Mouse (Mus musculus): ENCODE results near the gene Dnmt3a. TPM values are rescaled to one million over a fixed set of nuclear protein-coding genes. Genes with fewer than 3 reads are reported as not detected.

Gene Dnmt3a
- polyA plus RNA-seq, 2 experiments from 2014 or later = 27.3 to 27.4 TPM

DNA sequence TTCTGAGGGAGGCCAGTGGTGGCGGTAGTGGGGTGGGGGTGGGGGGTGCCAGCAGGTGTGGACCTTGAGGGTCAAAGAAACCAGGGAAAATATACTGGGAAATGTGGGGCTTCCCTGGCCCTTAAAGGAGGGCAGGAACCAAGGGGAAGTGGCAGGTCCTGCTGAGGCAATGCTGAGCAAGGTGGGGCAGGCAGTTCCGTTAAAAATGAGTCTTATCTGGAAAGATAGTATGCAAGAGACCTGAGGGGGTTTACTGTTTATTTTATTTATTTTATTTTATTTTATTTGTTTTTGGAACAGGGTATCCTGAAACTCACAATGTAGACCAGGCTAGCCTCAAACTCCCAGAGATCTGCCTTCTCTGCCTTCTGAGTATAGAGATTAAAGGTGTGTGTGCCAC is 50.9 kb downstream of the Dnmt3a start:
- ATAC-seq = no peak

DNA sequence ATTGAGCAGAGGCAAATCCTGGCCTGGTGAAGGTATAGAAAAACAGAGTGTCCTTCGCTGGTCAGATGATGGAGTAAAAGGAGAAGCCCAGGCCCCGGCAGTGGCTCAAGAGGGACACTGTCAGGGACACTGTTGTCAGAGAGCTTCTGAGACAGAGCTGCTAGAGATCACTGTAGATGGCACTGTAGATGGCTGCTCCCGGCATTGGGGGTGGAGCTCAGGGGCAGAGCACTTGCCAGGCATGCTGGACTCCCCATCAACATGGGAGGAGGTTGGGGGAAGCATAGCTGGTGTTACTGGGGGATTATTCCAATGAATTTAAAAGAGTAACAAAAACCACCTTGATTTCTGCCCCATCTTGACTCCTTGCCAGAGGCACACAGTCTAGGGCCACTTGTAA is 51.4 kb downstream of the Dnmt3a start:
- ATAC-seq = no peak

DNA sequence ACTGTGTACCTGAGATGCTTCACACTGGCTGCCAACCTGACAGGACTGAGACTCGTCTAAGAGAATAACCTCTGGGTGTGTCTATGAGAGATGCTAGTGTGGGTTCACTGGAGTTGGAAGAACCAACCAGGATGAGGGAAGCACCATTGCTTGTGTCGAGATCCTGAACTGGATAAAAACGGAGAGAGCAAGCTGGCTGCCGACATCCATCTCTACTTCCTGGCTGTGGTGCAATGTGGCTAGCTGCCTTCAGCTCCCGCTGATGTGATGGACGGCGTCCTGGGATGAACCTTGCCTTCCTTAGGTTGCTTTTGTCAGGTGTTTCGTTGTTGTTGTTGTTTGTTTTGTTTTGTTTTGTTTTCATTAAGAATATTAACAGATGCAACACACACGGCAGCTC is 52.0 kb downstream of the Dnmt3a start:
- ATAC-seq = no peak

DNA sequence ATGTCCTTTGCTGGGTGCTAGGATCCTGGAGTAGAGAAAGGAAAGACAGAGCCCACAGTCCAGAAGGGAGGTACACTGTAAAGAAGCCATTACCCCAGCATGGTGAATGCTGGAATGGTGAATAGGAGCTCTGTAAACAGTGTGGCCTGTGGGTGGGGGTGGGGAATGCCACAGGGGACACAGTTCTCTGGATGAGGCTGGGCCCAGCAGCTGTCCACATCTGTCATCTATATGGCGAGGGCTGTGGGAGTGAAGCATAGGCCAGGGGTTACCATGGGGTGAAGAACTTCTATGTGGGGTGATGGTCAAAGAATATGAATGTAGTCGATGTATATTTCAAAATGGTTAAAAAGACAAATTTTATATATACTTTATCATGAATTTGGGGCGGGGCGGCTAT is 52.9 kb downstream of the Dnmt3a start:
- ATAC-seq = no peak

DNA sequence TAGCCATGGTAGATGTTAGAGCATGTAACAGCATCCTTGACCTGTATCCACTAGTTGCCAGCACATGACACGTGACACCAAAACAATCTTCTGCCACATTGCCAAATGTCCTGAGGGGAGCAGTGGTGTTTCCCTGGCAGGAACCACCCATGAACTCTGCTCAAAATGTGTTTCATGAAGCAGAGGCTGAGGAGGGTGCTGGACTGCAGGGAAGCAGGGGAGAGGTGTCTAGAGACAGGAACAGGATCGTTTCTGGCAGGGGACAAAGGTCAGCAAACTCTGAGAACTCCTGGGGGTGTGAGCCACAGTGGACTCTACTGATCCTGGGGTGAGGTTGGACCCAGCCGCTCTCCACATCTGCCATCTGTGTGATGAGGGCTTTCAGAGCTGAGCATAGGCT is 53.7 kb downstream of the Dnmt3a start:
- no peak for ATAC-seq

DNA sequence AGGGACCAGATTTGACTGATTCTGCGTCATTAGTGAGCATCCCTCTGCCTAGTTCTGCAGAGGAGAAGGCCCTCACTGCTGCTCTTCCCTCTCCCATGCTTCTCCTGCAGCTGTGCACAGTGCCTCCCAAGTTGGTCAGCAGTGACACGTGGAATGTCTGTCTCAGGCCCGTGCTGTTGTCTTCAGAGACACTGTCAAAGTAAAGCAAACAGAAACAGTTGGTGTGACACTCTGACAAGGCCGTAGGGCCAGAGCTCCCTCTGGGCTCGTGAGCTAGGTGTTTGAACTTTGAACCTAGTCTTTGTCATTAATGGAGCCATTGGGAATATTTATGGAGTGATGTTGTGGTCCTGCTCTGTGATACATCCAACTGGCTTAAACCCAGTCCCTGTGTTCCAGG is 54.2 kb downstream of the Dnmt3a start:
- no peak for ATAC-seq

DNA sequence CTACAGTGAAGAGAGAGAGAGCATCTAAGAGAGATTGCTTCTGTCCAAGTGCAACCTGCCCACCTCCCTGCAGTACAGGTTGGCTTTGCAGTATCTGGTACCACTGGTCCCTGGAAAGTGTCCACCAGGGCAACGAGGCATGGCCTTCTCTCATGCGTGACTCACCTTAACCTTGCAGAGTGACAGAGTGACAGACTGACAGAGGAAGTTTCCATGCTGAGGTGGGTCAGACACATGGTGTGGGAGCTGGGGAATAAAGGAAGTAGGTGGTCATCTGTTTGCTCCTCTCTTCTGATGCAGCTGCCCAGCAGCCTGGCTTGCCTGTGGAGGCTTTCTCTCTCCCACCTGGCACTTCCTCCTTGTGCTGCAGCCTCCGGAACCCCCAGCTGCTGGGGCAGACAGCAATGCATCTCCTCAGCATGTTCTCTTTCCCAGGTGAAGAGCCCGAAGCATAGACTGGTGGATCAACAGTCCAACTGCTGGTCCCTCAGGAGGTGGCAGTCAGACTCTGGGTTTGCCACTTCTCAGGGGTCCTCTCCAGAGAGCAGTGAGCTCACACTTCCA is 55.9 kb downstream of the Dnmt3a start:
- ATAC-seq = peak; percentile 28

DNA sequence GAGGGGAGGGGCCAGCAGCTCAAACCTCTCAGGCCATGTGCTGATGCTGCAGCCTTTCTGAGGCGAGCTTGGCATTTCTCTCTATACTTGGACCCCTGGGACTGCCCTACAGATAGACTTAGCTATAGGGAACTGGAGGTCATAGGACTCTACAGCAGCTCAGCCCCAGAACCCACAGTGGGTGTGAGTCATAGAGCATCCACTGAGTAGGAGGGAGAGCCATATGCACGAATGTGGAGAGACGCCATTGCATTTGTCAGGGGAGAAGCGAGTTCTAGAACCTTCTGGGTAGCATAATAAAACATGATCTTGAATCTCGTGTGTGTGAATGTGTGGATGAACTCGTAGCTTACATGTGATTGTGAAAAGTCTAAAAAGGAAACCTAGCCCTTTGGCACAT is 56.4 kb downstream of the Dnmt3a start:
- peak; percentile 32 for ATAC-seq

DNA sequence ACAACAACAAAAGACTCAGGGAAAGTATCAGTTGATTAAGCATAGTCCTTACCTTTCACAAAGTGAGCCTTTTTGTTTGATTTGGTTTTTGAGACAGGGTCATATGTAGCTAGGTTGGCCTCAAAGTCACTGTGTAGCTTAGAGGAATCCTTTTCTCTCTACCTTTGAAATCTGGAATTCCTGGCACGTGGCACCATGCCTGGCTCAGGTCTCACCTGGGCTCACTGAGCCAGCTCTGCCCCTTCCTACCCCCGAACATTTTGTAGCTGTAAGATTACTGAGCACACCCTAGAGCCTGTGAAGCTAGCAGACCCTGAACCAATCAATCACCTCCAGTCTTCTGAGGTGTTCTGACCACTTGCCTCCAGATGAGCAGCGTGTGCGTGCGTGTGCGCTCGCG is 58.4 kb downstream of the Dnmt3a start:
- no peak for ATAC-seq

DNA sequence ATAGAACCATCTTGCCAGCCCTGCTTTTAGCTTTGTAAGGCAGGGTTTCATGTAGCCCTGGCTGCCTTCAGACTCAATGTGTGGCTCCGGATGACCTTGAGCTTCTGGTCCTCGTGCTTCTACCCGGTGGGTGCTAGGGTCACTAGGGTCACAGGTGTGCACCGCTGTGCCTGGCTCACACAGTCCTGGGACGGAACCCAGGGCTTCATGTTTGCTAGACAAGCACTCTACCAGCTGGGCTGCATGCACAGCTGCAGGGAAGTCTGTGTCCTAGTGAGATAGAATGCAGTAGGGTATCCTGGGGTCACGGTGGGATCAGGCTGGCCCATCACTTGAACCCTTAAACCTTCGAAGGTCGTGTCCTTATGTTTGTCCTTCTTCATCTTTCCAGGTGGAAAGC is 59.8 kb downstream of the Dnmt3a start:
- ATAC-seq = no peak

DNA sequence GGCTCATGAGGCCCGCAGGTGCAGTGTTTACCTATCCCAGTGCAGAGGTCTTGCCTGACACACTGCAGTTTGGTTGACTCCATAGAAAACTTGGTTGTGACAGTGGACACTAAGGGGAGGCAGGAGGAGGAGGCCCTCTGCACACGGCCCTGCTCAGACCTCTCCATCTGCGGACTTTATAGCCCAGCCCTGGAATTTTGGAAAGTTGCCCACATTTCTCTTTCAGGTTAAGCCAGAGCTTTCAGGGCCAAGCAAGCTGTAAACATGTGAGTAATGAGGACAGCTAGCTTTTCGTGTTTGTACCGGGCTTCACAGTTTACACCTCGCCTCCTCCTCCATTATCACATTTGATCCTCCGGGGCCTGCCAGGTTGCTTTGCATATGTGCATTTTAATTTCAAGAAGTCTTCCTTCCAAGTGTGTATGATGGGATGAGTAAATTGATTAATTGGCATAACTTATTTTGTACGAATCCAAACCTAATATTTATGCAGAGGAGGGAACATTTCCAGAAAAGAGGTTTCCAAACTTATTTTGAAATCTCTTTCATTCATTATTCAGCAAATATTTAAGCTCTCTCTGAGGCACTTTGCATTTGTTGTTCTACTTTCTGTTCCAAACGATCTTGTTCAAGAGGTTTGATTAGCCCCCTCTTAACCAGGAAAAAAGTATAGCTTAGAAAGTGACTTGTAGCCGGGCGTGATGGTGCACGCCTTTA is 61.0 kb downstream of the Dnmt3a start:
- no peak for ATAC-seq

DNA sequence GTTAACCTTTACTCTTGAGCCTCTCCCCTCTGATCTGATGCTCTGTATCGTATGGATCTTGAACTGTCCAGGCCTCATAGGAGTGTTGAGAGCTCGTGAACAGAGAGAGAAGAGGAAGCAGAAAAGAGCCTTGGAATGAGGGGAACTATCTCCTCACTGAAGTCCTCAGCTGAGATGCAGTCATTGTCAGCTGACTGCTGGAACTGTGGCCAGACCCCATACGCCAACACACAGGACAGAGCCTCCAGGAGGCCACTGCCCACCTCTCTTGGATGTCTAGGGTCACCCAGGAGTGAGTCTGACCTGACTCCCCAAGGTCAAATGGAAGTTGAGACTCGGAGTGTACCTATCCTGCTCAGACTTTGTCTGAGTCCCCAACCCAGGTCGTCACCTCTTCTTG is 62.3 kb downstream of the Dnmt3a start:
- no peak for ATAC-seq

DNA sequence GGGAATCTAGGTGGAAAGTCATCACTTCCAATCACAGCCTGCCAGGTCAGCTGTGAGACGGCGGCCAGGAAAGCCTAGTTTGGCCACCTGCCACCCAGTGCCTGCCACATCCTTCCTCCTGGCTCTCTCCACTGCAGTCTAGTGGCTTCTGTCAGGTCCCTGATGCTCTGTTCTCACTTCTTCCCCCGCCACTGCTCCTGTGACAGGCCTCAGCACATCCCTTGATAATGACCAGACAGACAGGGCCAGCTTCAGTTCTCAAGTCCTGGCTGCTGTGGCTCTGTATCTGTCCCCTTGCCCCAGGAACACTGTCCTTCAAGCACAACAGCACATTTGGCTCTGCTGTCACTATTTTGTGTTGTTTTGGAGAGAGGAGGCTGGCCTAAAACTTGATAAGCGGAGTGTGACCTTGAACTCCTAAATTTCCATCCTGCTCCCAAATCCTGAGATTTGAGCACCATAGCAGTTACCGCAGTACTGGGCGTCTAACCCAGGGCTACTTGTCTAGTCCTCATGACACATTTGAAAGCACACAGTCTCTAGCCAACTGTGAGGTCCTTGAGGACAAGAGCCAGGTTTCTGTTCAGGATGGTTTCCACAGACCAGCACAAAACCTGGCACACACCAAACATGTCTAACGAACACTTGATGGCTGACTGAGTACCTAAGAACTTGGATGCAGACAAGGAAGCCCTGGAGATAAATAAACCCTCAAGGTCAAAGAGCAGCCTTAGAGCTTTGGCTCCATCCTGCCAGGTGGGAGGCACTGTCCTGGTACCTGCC is 63.1 kb downstream of the Dnmt3a start:
- no peak for ATAC-seq

DNA sequence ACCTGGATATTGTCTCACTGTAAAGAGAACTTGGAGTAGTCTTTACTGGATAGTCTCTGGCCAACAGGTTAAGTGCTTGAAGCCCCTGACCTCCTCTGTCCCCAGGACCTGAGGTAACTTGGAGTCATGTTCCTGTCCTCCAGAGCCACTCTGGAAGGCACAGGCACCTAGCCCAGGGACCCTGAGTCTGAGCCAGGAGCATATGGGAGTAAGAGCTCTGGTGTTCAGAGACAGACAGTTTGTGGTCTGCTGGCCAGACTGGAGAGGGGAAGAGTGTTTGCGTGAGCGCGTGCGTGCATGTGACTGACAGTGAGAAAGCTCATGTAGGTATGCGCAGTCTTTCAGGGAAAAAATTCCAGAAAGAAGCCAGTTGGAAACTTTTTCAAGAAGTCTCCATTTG is 64.2 kb downstream of the Dnmt3a start:
- ATAC-seq = no peak

DNA sequence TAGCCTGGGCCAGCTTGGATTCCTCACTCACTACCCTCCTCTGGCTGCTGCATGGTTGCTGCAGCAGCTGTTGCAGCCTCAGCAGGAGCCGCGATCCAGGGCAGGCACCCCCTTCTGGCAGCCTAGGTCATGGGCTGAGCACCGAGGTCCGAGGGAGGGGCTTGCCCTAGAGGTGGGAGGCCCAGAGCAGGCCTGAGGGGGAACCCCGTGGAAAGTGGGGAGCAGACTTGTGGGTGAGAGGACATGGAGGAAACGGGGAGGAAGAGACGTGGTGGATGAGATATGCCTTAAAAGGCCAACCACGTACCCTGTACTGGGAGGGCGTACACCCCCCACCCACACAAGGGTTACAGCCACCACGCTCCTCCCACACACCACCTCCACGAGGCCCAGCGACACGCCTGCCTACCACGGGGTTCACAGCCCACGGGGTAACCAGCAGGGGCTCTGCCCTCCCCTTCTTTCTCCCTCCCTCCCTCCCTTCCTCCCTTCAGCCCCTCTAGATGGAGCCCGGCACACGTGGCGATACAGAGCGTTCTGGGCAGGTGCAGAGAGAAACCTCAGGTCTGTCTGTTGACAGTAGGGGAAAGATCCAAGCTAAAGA is 65.2 kb downstream of the Dnmt3a start:
- peak; percentile 77 for ATAC-seq

DNA sequence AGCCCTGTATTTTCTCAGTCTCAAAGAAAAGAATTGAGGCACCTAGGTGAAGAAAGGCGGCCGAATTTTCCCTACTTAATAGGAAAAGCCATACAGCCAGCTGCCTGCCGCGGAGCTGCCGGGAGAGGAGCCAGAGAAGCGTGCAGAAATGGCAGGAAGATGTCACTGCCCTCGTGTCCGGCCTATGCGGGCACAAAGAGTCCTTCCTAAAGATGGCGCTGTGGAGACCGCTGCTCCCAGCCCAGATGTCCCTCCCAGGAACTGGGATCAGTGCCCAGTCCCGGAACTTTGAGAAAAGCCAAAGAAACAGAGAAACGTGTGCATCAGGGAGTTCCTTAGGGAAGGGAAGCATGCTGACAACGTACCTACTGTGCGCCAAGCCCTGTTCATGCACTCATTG is 65.8 kb downstream of the Dnmt3a start:
- no peak for ATAC-seq

DNA sequence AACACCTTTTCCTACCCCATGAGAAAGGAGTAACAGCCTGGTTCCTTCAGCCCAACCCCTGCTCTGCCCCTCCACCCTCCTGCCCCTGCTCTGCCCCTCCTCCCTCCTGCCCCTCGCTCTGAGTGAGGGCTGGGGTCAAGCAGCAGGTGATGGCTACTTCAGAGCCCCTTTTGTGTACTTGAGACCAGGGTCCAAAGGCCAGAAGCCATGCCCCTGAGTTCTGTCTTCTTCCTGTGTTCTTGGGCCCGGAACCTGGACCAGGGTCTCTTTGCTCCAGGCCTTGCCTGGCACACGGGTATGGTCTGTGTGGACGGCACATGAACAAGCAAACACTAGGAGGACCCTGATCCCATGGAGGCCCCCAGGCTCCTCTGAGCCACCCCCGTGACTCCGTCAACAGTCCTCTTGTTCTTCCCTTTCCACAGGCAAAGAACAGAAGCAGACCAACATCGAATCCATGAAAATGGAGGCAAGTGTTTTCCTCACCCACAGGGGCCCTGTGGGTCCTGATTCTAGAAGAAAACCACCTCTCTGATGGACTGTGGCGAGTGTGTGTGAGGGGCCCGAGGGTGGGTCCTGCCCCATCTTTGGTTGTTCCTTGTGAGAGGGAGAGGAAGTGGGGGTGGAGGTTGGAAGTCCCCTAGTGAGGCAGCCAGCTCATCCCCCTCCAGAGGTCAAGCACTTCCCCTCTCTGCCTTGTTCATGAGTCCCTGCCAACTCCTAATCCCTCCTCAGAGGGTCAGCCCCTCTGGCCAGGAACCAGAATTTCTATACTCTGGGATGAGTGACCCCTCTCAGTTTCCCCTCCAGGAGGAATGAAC is 66.8 kb downstream of the Dnmt3a start:
- ATAC-seq = peak; percentile 14

DNA sequence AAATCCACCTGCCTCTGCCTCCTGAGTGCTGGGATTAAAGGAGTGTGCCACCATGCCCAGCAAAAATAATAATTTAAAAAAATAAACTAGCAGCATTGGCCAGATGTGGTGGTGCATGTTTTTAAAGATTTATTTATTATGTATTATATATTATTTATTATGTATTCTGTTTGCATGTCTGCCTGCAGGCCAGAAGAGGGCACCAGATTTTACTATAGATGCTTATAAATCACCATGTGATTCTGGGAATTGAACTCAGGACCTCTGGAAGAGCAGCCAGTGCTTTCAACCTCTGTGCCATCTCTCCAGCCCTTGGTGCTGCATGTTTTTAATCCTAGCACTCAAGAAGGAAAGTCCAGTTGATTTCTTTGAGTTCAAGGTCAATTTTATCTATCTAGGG is 69.7 kb downstream of the Dnmt3a start:
- no peak for ATAC-seq

DNA sequence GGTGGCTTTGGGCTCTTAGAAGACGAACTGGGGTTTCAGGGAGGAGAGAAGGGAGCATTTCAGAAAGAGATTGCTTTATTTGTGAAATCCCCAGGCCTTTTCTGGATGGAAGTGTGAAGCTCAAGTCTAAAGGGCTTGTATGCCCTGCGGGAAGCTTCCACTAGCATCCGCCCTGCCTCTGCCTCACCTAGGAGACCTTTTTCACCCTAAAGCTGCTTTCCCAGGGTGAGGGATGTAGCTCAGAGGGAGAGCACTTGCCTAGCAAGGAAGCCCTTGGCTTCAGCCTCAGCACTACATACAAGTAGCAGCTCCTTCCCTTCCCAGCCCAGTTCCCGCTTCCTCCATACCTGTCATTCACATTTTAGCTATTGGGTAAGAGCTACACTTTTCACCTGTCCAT is 71.6 kb downstream of the Dnmt3a start:
- no peak for ATAC-seq

DNA sequence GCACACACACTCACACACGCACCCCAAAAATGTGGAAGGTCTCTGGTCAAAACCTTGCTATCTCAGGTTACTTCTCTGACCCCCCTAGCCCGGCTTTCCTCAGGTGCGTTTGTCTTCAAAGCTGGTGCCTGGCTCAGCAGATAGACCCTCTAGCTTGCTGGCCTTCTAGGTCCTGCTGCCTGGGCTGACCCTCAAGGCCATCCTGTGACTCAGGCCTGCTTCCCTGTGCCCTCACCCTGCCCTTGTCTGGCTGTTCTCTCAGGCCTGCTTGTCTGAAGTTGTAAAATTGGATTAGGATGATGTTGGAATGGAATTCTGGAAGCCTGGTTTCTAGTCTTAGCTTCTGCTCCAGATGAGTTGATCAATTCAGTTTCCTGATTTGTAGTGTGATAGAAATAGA is 75.7 kb downstream of the Dnmt3a start:
- no peak for ATAC-seq

DNA sequence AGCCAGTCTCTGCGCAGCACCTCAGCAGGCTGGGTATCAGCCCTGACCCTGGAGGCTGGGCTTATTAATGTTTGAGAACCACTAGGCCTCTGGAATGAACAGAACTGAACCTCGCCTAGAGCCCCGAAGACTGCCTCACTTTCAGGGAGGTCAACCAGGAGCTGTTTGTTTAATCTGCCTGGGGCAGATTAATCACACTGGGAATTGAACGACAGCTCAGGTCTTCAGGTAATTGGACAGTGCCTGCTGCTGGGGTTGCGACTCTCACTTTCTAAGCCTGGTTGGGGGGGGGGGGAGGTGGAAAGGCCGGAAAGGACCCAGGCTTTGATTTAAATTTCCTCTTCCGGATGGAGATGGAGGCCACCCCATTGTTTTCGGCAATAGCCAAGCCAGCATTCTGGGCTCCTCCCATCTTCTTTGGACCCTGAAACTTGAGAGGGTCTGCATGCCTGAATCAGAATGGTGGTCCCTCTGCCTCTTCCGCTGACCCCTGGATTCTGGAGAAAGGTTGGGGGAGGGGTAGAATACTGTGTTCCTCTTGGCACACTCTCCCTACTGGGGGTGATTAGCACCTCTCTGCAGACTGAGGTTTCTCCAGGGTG is 79.2 kb downstream of the Dnmt3a start:
- ATAC-seq = no peak

DNA sequence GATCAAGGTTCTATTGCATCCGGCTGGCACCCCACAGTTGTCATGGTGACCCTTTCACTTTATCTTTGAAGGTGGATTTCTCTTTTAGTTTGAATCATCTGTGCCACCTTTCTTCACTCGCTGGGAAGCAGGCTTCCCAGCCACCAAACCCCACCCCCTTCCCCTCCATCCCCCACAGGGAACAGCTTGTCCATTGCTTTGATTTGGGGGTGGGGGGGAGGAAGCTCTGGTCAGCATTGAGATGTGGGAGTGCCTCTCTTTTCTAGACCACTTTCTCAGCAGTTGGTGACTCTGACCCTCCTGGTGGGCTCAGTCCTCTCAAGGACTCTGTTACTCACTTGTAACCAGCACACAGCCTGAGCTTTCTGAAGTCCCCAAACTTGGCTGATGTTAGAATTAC is 80.8 kb downstream of the Dnmt3a start:
- no peak for ATAC-seq
